Mouse (Mus musculus): ENCODE results near the gene Prkn.

- TF ChIP-seq CTCF (IDR thresholded peaks at IDR 0.05; ENCODE audit: low read depth) (no peak), EP300 (optimal IDR thresholded peaks at IDR 0.05) (no peak)
These were observed 1074.3 kb downstream of the Prkn start for GRCm38 (mm10) chr17:11914451-11914850.
